Mouse (Mus musculus) heart, postnatal 0 days (tissue): ENCODE measurements around the gene Rpp21. TPM values are rescaled to one million over a fixed set of nuclear protein-coding genes. Genes with fewer than 3 reads are reported as not detected.

Experiments used
- ATAC-seq: fragments of 200-750 bp; cut with Nextera tagmentation; 2 replicates; pipeline ENCODE4 v1.8.0; 2017; ENCODE audit warnings: low read depth, moderate number of reproducible peaks, moderate library complexity; ENCODE audit not compliant: insufficient read depth
- DNase-seq: peaks from one replicate; pipeline ENCODE4 v3.0.0-alpha.2; 2016; ENCODE audit warnings: low spot score
- H3K27ac ChIP-seq: fragments of 300-500 bp; sonication (generic); 2 replicates; pipeline ENCODE4 v1.5.1; 2014; ENCODE audit warnings: low read depth, mild to moderate bottlenecking
- H3K27me3 ChIP-seq: fragments of 300-500 bp; sonication (generic); 2 replicates; pipeline ENCODE4 v1.6.1; 2014; ENCODE audit warnings: low read length, mixed read lengths; ENCODE audit not compliant: control insufficient read depth, insufficient read depth
- H3K36me3 ChIP-seq: fragments of 300-500 bp; sonication (generic); replicated peaks from 2 replicates; pipeline ENCODE4 v1.6.1; 2014; ENCODE audit warnings: low read length, mixed read lengths; ENCODE audit not compliant: control insufficient read depth, insufficient read depth
- H3K4me1 ChIP-seq: fragments of 300-500 bp; sonication (generic); 2 replicates; pipeline ENCODE4 v1.6.1; 2014; ENCODE audit warnings: antibody characterized with exemption; ENCODE audit not compliant: control insufficient read depth, insufficient read depth
- H3K4me2 ChIP-seq: fragments of 300-500 bp; sonication (generic); 2 replicates; pipeline ENCODE4 v1.6.1; 2014; ENCODE audit warnings: low read depth, mild to moderate bottlenecking, low read length, moderate library complexity
- H3K4me3 ChIP-seq: fragments of 300-500 bp; sonication (generic); 2 replicates; pipeline ENCODE4 v1.5.1; 2014; ENCODE audit warnings: low read depth, low read length
- H3K9ac ChIP-seq: fragments of 300-500 bp; sonication (generic); replicated peaks from 2 replicates; pipeline ENCODE4 v1.6.1; 2014; ENCODE audit warnings: low read depth, low read length, mixed read lengths
- H3K9me3 ChIP-seq: fragments of 300-500 bp; sonication (generic); replicated peaks from 2 replicates; pipeline ENCODE4 v1.6.1; 2016; ENCODE audit warnings: low read length; ENCODE audit not compliant: control insufficient read depth
- CTCF ChIP-seq: IDR thresholded peaks from 2 replicates; pipeline ENCODE4 v1.5.1; 2016; ENCODE audit warnings: antibody characterized with exemption, control low read depth, low read depth
- EP300 ChIP-seq: IDR thresholded peaks from 2 replicates; pipeline ENCODE4 v1.6.1; 2016; ENCODE audit warnings: antibody characterized with exemption, low read depth
- WGBS: fragments of 180-500 bp; shearing (Covaris S2); extraction: QIAGEN DNeasy Blood & Tissue Kit; methylation state at CpG from one replicate; pipeline ENCODE4 v1.1.7; 2014; 5-methylcytosine and 5-hydroxymethylcytosine counted together
- polyA plus RNA-seq: library from polyadenylated mRNA; unstranded; fragments of >200 nt; fragmentation: Nextera tagmentation; extraction: Ambion mirVana; gene quantifications from 2 replicates; pipeline ENCODE4 v1.2.1, GENCODE M21; 2015
- total RNA-seq: library from RNA; depleted of rRNA; stranded (reverse); fragments of >200 nt; gene quantifications from 2 replicates; pipeline ENCODE4 v1.2.3, GENCODE M21; 2014; ENCODE audit warnings: low replicate concordance; rRNA removed

Rpp21 gene
- total RNA-seq = 5.5 and 28.3 TPM in 2 replicates
- polyA plus RNA-seq = 89.0 and 97.8 TPM in 2 replicates

GRCm38 (mm10) chr17:36257969-36258368 is at the start of gene Rpp21:
TSS of gene Rpp21 (minus strand) at chr17:36258069.
- TF ChIP-seq EP300 = no peak
- Histone ChIP-seq H3K36me3 (peaks cover 34% of the 10 kb centered on the region), H3K4me2 (peak within 1 kb of the TSS; percentile 72), H3K9ac (peak within 1 kb of the TSS; percentile 64), H3K9me3 (no peaks in the 10 kb centered on the region), H3K4me1 (peaks cover 6% of the 10 kb centered on the region; the same call in 1 of the 2 replicates), H3K27ac (peak within 1 kb of the TSS; percentile 70), H3K27me3 (no peaks in the 10 kb centered on the region), H3K4me3 (peak within 1 kb of the TSS; percentile 75)
- WGBS = 43% methylated on average over 6 of the region's 6 CpGs
- no peak for ATAC-seq
- DNase-seq = no peak

- DNase-seq (no peak), ATAC-seq (no peak)
- Histone ChIP-seq H3K27ac (no peak within 1 kb of the TSS), H3K36me3 (no peaks in the 10 kb centered on the region), H3K9ac (no peak within 1 kb of the TSS), H3K27me3 (no peaks in the 10 kb centered on the region), H3K4me1 (no peaks in the 10 kb centered on the region), H3K4me2 (no peak within 1 kb of the TSS), H3K4me3 (no peak within 1 kb of the TSS), H3K9me3 (peaks cover 8% of the 10 kb centered on the region; the same call in 1 of the 2 replicates)
- no peak for TF ChIP-seq EP300
- TF ChIP-seq CTCF = no peak
- 74% methylated on average over 2 of the region's 2 CpGs for WGBS
These were observed 28.5 kb upstream of the Rpp21 start, which contains the start of gene H2-M10.2 for GRCm38 (mm10) chr17:36286390-36286789. TSS of gene H2-M10.2 (minus strand) at chr17:36286490.

GRCm38 (mm10) chr17:36281521-36282245 is 23.8 kb upstream of the Rpp21 start:
- peaks cover 13% of the 10 kb centered on the region; the same call in 1 of the 2 replicates for H3K36me3 ChIP-seq
- H3K4me1 ChIP-seq = no peaks in the 10 kb centered on the region
- H3K27ac ChIP-seq = no peak overlapping the region
- H3K4me3 ChIP-seq = no peak overlapping the region
- no peaks in the 10 kb centered on the region for H3K27me3 ChIP-seq
- TF ChIP-seq CTCF (no peak), EP300 (no peak)
- WGBS = 90% methylated on average over 4 of the region's 4 CpGs
- no peak overlapping the region for H3K9ac ChIP-seq
- peaks cover 8% of the 10 kb centered on the region; the same call in 1 of the 2 replicates for H3K9me3 ChIP-seq
- ATAC-seq = no peak
- no peak for DNase-seq
- no peak overlapping the region for H3K4me2 ChIP-seq

GRCm38 (mm10) chr17:36274776-36275175 is 16.9 kb upstream of the Rpp21 start:
- DNase-seq (no peak), ATAC-seq (no peak)
- Histone ChIP-seq H3K27me3 (no peaks in the 10 kb centered on the region), H3K36me3 (0 out of 2 replicates have a peak, but pooled peaks cover under 1% of the 10 kb centered on the region), H3K27ac (0 out of 2 replicates have a peak overlapping the region, but pooled peaks have one; percentile 20), H3K4me2 (no peak overlapping the region), H3K4me3 (no peak overlapping the region), H3K4me1 (peaks cover 20% of the 10 kb centered on the region), H3K9ac (no peak overlapping the region), H3K9me3 (no peaks in the 10 kb centered on the region)
- TF ChIP-seq CTCF (no peak), EP300 (no peak)
- 86% methylated on average over 4 of the region's 4 CpGs for WGBS

- 73% methylated on average over 4 of the region's 4 CpGs for WGBS
- peak overlapping the region; percentile 14; the same call in 1 of the 2 replicates for H3K27ac ChIP-seq
- TF ChIP-seq CTCF (no peak), EP300 (no peak)
- no peaks in the 10 kb centered on the region for H3K27me3 ChIP-seq
- no peaks in the 10 kb centered on the region for H3K9me3 ChIP-seq
- H3K4me1 ChIP-seq = peaks cover 20% of the 10 kb centered on the region
- H3K36me3 ChIP-seq = no peaks in the 10 kb centered on the region
- H3K9ac ChIP-seq = no peak overlapping the region
- H3K4me3 ChIP-seq = no peak overlapping the region
- ATAC-seq (no peak), DNase-seq (no peak)
- no peak overlapping the region for H3K4me2 ChIP-seq
These were observed 15.9 kb upstream of the Rpp21 start for GRCm38 (mm10) chr17:36273796-36274195.
